Mouse (Mus musculus) MEL-GATA-1-ER (cell line): ENCODE measurements around the gene Ptgfrn.

Experiments used
- DNase-seq: peaks from one replicate; pipeline ENCODE4 v3.0.0-alpha.2; 2012; ENCODE audit warnings: low read depth; ENCODE audit errors: extremely low read depth

The Ptgfrn gene

GRCm38 (mm10) chr3:101116431-101117385, 6.6 kb upstream of the Ptgfrn start:
- no peak for DNase-seq

DNA sequence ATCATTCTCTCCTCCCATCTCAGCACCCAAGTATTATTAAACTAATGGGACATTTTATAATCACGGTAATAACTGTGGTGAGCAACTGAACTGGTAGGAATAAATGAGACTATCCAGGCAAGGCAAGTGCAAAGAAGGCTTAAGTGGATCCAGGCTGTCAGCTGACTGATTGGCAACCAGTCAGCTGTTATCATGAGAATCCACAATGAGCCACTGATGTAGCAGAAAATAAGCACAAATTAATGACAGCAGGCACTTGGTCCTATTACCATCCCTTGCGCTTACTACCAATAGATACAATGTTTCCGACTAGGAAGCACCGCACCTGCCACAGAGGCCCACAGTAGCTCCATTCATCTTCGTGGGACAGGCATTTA, 2.4 kb upstream of the Ptgfrn start:
- no peak for DNase-seq

DNA sequence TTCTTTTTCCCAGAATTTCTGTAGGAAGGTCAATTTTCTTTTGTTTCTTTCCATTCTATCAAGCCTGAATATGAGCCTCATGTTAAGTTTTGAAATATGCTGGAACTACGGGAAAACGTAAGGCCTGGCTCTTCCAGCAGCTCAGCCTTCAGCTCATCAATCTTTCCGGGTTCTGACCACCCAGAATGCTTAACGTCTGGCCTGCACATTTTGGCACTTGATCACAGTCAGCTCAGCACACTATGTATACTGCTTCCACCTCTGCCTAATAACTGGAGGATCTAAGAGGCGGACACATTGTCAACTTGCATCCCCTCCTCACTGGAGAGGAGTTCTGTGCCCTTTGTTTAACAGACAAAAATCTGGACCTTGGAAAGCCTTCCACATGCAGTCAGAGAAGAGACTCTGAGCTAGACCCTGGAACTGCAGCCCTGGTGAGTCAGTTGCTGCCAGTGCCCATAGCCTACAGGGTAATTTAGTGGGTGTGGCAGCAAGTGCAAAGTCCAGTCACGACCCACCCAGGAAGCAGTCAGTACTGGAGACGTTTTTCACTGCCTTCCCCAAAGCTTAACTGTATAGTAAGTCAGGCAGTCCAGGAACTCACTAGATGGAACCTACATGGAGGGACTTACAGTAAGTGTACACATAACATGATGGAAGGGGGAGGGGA, 1.9 kb upstream of the Ptgfrn start:
- DNase-seq = no peak

DNA sequence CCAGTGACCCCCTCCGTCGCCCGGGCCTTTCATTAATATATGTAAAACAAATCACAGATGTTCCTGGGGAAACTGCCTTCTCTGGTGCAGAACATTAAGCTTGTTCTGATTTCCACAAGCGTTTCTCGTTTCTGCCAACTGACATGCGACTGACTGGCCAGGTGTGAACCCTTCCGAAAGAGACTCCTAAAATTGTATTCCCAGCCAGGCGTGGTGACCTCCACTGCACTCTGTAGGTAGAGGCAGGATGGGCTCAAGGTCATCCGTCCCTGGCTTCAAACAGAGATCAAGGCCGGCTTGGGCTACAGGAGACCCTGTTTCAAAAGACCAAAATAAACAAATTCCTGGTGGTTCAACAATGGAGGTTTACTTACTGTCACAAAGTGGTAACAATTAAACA, 1.2 kb upstream of the Ptgfrn start:
- DNase-seq = no peak

- DNase-seq = no peak
Observed at GRCm38 (mm10) chr3:101110838-101111103, 693 bp upstream of the Ptgfrn start.

GRCm38 (mm10) chr3:101109558-101110021, 488 bp downstream of the Ptgfrn start:
- DNase-seq = no peak

GRCm38 (mm10) chr3:101108848-101109247, 1.2 kb downstream of the Ptgfrn start:
- DNase-seq = no peak

DNA sequence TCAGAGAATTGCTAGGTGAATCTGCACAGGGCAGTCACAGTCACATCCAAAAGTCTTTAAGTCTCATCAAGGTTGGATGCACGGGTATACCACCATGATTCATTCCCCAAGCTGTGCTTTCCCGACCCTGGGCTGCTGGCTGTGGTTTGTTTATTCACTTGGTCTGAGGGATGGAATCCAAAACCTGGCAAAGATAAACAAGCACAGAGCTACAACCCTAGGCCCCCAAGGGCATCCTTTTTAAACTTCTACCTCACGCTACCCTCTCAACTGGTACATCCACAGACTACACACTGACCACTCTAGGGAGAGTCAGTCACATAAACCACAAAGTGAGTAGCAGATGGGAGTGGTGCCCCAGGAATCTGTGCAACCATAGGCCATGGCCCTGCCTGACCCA, 1.8 kb downstream of the Ptgfrn start:
- no peak for DNase-seq

DNA sequence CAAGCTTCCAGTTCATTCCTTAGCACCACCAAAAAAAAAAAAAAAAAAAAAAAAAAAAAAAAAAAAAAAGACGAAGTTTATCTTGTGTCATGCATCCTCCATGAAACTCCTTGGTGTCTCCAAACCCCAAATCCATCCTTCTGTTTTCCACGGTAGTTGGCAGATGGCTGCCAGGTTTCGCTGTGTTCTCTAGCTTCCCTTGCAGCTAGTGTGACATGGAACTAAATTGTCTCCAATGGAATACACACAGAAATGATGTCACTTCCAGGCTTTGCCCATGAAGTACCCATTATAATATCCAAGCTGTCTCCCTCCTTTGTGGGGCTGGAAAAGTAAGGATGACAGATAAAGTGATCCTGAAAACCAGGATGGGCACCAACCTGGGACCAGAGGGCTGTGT, 3.8 kb downstream of the Ptgfrn start:
- no peak for DNase-seq

DNA sequence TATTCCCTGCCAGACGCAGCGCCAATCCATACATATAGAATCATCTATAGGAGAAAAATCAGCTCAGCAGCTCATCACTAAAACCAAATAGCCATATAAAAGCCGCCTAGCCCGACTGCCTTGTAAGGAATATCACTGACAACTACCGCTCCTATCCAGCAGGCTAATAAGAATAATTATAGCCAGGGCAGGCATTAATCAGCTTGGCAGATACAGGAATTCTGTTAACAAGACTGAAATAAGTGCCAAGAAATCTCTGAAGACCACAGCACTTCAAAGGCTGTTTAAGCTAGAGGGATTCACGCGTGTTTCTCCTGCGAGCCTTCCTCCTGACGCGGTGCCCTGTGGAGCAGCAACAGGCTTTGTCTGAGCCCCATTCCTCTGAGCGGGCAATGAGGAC, 4.6 kb downstream of the Ptgfrn start:
- DNase-seq = no peak

- no peak for DNase-seq
Observed at GRCm38 (mm10) chr3:101104883-101105282, 5.2 kb downstream of the Ptgfrn start.

DNA sequence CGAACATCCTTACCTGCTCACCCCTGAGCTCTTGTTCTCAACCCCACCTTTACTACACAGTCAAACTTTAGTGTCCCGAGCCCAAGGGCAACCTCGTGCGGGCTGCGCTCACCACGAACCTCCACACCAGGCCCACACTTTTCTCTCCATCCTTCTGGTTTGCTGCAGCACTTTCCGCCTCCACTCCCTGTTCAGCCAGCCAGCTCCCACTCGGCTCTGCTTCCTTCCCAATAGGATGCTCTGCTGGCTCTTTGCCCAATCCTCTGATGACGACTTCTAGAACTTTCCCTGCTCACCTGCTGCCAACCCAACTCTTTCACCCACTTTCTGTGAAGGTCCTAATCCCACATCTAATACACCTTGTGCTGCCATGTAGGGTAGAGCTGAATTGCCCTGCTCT, 6.3 kb downstream of the Ptgfrn start:
- no peak for DNase-seq

- no peak for DNase-seq
Observed at GRCm38 (mm10) chr3:101102106-101102505, 8.0 kb downstream of the Ptgfrn start.

- DNase-seq = no peak
Observed at GRCm38 (mm10) chr3:101101184-101101583, 8.9 kb downstream of the Ptgfrn start.

DNA sequence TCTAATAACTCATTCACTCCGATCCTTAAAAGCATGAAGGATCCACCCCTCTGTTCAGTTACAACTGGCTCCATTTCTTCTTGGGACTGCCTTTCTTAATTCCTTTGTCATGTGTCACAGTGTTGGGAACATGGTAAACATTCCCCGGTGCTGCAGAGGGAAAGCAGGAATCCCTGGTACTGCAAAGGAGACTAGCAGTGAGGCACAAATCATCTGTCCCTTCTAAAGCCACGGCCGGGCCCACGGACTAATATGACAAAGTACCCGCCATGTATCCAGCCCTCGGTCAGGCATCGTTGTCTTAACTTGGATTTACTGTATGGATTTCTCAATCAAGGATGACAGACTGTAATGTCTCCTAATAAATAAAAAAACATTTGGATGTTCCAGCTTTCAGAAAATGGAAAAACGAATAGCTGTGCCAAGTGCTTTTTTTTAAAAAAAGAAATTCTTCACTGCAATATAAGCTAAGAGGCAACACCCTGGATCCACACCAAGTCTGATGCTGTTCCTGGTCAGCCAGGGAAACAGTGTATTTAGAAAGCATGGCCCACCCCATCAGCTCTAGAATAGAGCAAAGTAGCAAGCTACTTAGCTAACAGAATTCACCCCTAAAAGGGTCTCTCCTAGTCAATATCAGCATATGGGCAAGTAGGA, 10.2 kb downstream of the Ptgfrn start:
- no peak for DNase-seq

DNA sequence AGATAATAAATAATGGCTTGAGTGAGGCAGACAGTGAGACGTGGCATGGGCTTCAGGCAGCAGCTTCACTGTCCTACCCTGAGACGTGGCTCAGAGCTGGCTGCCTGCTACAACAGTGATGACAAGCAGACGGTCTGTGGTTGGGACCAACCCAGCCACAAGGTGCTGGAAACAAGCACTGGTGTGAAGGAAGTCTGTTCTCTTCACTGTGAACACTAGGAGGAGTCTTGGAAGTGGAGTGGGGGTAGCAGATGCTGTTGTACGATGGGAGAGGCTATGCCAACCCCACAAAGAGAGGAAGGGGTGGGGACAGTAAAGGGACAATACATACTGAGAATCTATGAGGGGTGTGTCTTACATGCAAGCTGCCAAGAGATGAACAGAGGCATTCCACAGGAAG, 12.0 kb downstream of the Ptgfrn start:
- DNase-seq = no peak

DNA sequence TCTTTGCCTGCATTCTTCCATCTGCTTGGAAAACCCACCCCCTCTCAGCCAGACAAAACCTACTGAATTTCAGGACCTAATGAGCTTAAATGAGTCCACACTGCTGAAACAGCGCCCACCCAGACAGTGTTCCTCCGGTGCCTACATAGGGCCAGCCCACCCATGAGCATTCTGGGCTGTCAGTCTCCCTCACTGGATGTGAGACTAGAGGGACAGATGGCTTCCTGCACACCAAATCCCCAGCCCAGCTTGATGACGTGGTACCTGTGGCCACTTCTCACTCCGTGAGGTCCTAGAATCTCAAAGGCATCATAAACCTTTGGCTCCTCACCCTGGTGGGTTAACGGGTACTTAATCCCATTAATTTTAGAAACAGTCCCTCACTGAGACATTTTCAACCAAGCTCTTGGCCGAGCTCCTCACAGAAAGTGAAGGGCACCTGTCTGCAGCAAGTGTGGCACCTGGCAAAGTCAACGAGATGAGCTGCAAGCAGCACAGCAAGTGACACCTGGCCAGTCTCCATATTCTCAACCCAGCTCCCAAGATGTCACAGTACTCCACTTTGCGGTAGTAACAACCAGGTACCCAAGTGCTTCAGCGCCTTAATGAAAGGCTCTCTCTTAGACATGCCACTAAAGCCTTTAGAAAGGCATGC, 12.8 kb downstream of the Ptgfrn start:
- no peak for DNase-seq

DNA sequence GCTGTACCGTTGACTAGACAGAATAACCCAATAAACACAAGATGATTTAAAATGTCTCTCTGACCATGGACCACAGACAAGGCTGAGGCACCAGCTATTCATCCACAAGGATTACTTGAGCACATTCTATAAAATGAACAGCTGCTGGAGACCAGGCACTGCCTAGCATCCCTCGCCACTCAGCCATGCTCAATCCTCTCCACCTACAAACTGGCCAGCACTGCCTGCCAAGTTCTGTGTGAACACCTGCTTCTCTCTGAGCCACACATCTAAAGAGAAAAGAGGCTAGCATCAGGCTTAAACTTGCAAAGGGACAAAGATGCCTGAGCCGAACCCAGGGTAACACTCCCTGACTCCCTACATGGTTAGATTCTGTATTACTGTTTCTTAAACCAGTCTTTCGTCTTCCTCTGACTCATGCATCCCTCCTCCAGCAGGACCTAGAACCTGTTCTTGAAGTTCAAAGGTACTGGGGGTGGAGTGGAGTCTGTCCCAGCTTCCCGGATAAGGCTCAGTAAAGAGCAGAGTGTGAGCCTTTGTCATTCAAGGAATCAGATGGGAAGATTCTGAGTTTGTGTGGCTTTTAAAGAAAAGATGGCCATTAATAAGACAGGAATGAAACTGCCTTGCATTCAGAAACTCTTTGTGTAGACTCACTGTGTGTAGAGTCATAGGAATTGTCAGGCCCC, 14.2 kb downstream of the Ptgfrn start:
- DNase-seq = no peak

GRCm38 (mm10) chr3:101092202-101092601, 17.9 kb downstream of the Ptgfrn start:
- DNase-seq = no peak

DNA sequence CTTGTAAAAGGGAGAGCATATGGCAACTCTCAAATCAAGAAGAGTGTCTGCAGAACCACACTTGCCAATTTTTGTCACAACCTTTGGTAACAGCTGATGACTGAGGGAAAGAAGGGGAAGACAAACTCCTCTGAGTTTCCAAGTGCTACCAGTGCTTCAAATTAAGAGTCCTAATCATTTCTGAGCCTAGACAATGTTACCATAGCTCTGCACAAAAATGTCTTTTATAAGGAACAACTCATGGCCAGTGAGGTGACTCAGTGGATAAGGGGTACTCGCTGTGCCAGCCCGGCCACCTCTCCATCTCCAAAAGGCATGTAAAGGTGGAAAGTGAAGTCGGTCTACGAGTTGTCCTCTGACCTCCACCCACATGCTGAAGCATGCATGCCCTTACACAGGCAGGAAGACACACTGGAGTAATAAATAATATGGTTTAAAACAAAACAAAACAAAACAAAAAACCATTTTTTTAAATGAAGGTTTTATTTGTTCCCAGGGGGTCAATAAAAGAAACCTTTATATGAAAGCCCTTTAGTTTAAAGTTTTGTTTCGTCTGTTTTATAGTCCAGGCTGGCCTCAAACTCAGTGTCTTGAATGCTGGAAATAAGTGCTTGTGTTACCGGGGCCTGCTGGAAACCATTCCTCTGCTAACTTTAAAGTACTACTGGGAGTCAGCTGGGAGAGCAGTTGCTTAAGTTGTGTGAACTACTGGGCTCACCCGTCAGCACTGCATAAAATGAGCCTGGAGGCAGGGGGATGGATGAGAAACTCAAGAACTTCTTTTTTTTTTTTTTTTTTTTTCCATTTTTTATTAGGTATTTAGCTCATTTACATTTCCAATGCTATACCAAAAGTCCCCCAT, 23.3 kb downstream of the Ptgfrn start:
- no peak for DNase-seq
